Comparison of ENCODE assay signal across 13 mouse cellular contexts in the genomic region with DNA sequence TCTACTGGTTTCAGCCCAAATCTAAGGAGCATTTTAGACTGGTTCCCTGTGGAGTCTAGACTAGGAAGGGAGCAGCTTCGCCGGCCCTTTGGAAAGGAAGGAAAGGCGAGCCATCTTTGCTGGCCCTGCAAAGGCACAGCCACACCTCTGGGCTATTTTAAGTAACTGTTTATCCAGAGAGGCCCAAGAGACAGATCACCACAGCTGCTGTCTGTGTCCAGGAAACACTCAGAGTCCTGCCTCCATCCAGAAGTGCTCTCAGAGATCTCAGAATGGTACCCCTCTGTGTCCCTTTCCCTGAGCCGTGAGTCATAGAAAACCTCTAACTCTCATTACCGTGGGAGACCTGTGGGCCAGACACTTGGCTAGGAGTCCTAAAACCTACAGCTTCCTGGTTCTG. TPM values are rescaled to one million over a fixed set of nuclear protein-coding genes. Genes with fewer than 3 reads are reported as not detected.
DNase-seq lines count a peak whose midpoint lies in the region; ATAC-seq and TF ChIP-seq lines count a peak whose summit lies in the region.
"Had no signal": no experiment of that assay in that cellular context is flagged by ENCODE, and none has a peak within 500 bp of the region (broad histone marks: within the 10 kb centered on the region; RNA-seq: fewer than 3 reads in every experiment).

No protein-coding gene starts in this region.

- WGBS in kidney, embryonic 14.5 days = 19% methylated on average over 5 of the region's 5 CpGs
- 45% methylated on average over 5 of the region's 5 CpGs for WGBS in embryonic facial prominence, embryonic 10.5 days
- 71% methylated on average over 5 of the region's 5 CpGs for WGBS in forebrain, embryonic 14.5 days

- H3K4me2 ChIP-seq in kidney, embryonic 14.5 days (replicated peaks; ENCODE audit: low read depth, low read length) = no peak overlapping the region
- no peak overlapping the region for H3K4me2 ChIP-seq in forebrain, embryonic 14.5 days (ENCODE audit: low read length)

- H3K4me1 ChIP-seq in kidney, embryonic 14.5 days (ENCODE audit: control insufficient read depth, insufficient read depth, low read length) = peaks cover 37% of the 10 kb centered on the region
- H3K4me1 ChIP-seq in embryonic facial prominence, embryonic 10.5 days = peaks cover 62% of the 10 kb centered on the region
- peaks cover 6% of the 10 kb centered on the region; the same call in 1 of the 2 replicates for H3K4me1 ChIP-seq in forebrain, embryonic 14.5 days (ENCODE audit: control insufficient read depth, insufficient read depth, low read length)

- no peak for ATAC-seq in kidney, embryonic 14.5 days (ENCODE audit: low FRiP score, low TSS enrichment)
- ATAC-seq in forebrain, embryonic 14.5 days = no peak
- ATAC-seq: hindbrain, embryonic 16.5 days had no signal

- no peak overlapping the region for H3K9ac ChIP-seq in kidney, embryonic 14.5 days (ENCODE audit: low read depth, low read length)
- H3K9ac ChIP-seq in forebrain, embryonic 14.5 days (ENCODE audit: low read length) = no peak overlapping the region

- H3K4me3 ChIP-seq in kidney, embryonic 14.5 days (ENCODE audit: low read length) = no peak overlapping the region
- no peak overlapping the region for H3K4me3 ChIP-seq in embryonic facial prominence, embryonic 10.5 days
- H3K4me3 ChIP-seq in forebrain, embryonic 14.5 days (ENCODE audit: low read depth, low read length) = no peak overlapping the region
- no peak overlapping the region for H3K4me3 ChIP-seq in layer of hippocampus, adult 2 months
- H3K4me3 ChIP-seq: erythroblast, embryonic 14.5 days had no signal

- H3K27me3 ChIP-seq in kidney, embryonic 14.5 days (ENCODE audit: control insufficient read depth, insufficient read depth, low read length) = no peaks in the 10 kb centered on the region
- no peaks in the 10 kb centered on the region for H3K27me3 ChIP-seq in embryonic facial prominence, embryonic 10.5 days (replicated peaks; ENCODE audit: low read depth, poor library complexity, severe bottlenecking)
- no peaks in the 10 kb centered on the region for H3K27me3 ChIP-seq in forebrain, embryonic 14.5 days (replicated peaks; ENCODE audit: control insufficient read depth, insufficient read depth, low read length)
- H3K27me3 ChIP-seq: CH12.LX had no signal

- intact Hi-C loops in heart, postnatal 10 days (cut with DNase I) = no loop called here

- no peaks in the 10 kb centered on the region for H3K36me3 ChIP-seq in kidney, embryonic 14.5 days (ENCODE audit: control insufficient read depth, insufficient read depth, low read length)
- no peaks in the 10 kb centered on the region for H3K36me3 ChIP-seq in embryonic facial prominence, embryonic 10.5 days (replicated peaks)
- H3K36me3 ChIP-seq in forebrain, embryonic 14.5 days (ENCODE audit: control insufficient read depth, insufficient read depth, low read length) = no peaks in the 10 kb centered on the region

- TF ChIP-seq CTCF in layer of hippocampus, adult 2 months (conservative IDR thresholded peaks at IDR 0.05) = no peak

- H3K27ac ChIP-seq in kidney, embryonic 14.5 days (ENCODE audit: low read depth, low read length) = peak overlapping the region; percentile 62; the same call in 1 of the 2 replicates
- H3K27ac ChIP-seq in embryonic facial prominence, embryonic 10.5 days (replicated peaks) = peak overlapping the region; percentile 70
- H3K27ac ChIP-seq in forebrain, embryonic 14.5 days (ENCODE audit: low read depth, low read length) = no peak overlapping the region
- H3K27ac ChIP-seq in layer of hippocampus, adult 2 months = no peak overlapping the region

- no peaks in the 10 kb centered on the region for H3K9me3 ChIP-seq in kidney, embryonic 14.5 days (ENCODE audit: control insufficient read depth, low read length)
- no peaks in the 10 kb centered on the region for H3K9me3 ChIP-seq in embryonic facial prominence, embryonic 10.5 days
- no peaks in the 10 kb centered on the region for H3K9me3 ChIP-seq in forebrain, embryonic 14.5 days (replicated peaks; ENCODE audit: control insufficient read depth, low read length)

- no peak for DNase-seq in kidney, postnatal 36 days
- DNase-seq in embryonic facial prominence, embryonic 10.5 days (ENCODE audit: low spot score) = no peak
- DNase-seq in heart, postnatal 10 days = peak; percentile 64 to 72
- peak; percentile 48 for DNase-seq in lung, postnatal 36 days
- DNase-seq in forebrain, embryonic 14.5 days (ENCODE audit: low spot score) = no peak
- DNase-seq in layer of hippocampus, postnatal 10 days (ENCODE audit: low spot score in 2 of 2) = no peak
- DNase-seq in layer of hippocampus, adult 2 months (ENCODE audit: low spot score in 2 of 2) = no peak
- DNase-seq: cerebellum, adult 11 months had no signal

RNA-seq across cellular contexts. Expression of a gene that starts 2.3 kb away (rescaled TPM):
- polyA plus RNA-seq in kidney, embryonic 14.5 days (2014; fragmentation: Nextera tagmentation; extraction: Ambion mirVana) = 0.69 and 0.89 TPM in 2 replicates
- polyA plus RNA-seq in embryonic facial prominence, embryonic 10.5 days (2016; fragmentation: Nextera tagmentation; extraction: Ambion mirVana) = 0.61 and 1.2 TPM in 2 replicates
- 100 to 1,000 TPM; 227 to 228 TPM for total RNA-seq in heart, postnatal 10 days (2021)
- polyA plus RNA-seq in forebrain, embryonic 14.5 days (2014; fragmentation: Nextera tagmentation; extraction: Ambion mirVana) = 0.24 and 0.46 TPM in 2 replicates
- total RNA-seq in layer of hippocampus, postnatal 10 days (2021) = under 1 TPM in 1 of 2 experiments, not detected in 1; 0.47 TPM
- total RNA-seq in layer of hippocampus, adult 2 months (2021) = under 1 TPM in 1 of 2 experiments, not detected in 1; 0.33 TPM
- polyA plus RNA-seq: erythroblast, embryonic 14.5 days had no signal

RNA-seq across cellular contexts. Expression of a gene that starts 20.6 kb away (rescaled TPM):
- polyA plus RNA-seq in kidney, embryonic 14.5 days (2014; fragmentation: Nextera tagmentation; extraction: Ambion mirVana) = 82.5 and 101 TPM in 2 replicates
- polyA plus RNA-seq in embryonic facial prominence, embryonic 10.5 days (2016; fragmentation: Nextera tagmentation; extraction: Ambion mirVana) = 87.8 and 89.5 TPM in 2 replicates
- total RNA-seq in heart, postnatal 10 days (2021) = 10 to 100 TPM; 11.5 to 16.4 TPM
- 59.2 and 73.6 TPM in 2 replicates for polyA plus RNA-seq in forebrain, embryonic 14.5 days (2014; fragmentation: Nextera tagmentation; extraction: Ambion mirVana)
- 10 to 100 TPM; 11.9 to 16.2 TPM for total RNA-seq in layer of hippocampus, postnatal 10 days (2021)
- 10 to 100 TPM; 11.1 to 15.1 TPM for total RNA-seq in layer of hippocampus, adult 2 months (2021)

RNA-seq across cellular contexts. Expression of a gene that starts 20.7 kb away (rescaled TPM):
- 16.4 and 26.7 TPM in 2 replicates for polyA plus RNA-seq in kidney, embryonic 14.5 days (2014; fragmentation: Nextera tagmentation; extraction: Ambion mirVana)
- polyA plus RNA-seq in embryonic facial prominence, embryonic 10.5 days (2016; fragmentation: Nextera tagmentation; extraction: Ambion mirVana) = 25.4 and 26.6 TPM in 2 replicates
- total RNA-seq in heart, postnatal 10 days (2021) = 10 to 100 TPM; 22.0 to 29.9 TPM
- polyA plus RNA-seq in forebrain, embryonic 14.5 days (2014; fragmentation: Nextera tagmentation; extraction: Ambion mirVana) = 20.7 and 23.2 TPM in 2 replicates
- total RNA-seq in layer of hippocampus, postnatal 10 days (2021) = 10 to 100 TPM; 33.5 to 38.1 TPM
- total RNA-seq in layer of hippocampus, adult 2 months (2021) = 10 to 100 TPM; 21.4 to 26.7 TPM

RNA-seq across cellular contexts. Expression of a gene that starts 20.9 kb away (rescaled TPM):
- 1.9 TPM in 2 replicates for polyA plus RNA-seq in kidney, embryonic 14.5 days (2014; fragmentation: Nextera tagmentation; extraction: Ambion mirVana)
- 0.24 and 0.45 TPM in 2 replicates for polyA plus RNA-seq in embryonic facial prominence, embryonic 10.5 days (2016; fragmentation: Nextera tagmentation; extraction: Ambion mirVana)
- 1 to 10 TPM in 1 of 2 experiments, not detected in 1; 1.0 TPM for total RNA-seq in heart, postnatal 10 days (2021)
- polyA plus RNA-seq in forebrain, embryonic 14.5 days (2014; fragmentation: Nextera tagmentation; extraction: Ambion mirVana) = 1.6 and 2.6 TPM in 2 replicates
- total RNA-seq in layer of hippocampus, postnatal 10 days (2021) = not detected
- not detected for total RNA-seq in layer of hippocampus, adult 2 months (2021)
- total RNA-seq: CH12.LX had no signal
- polyA plus RNA-seq: testis, adult 2 months had no signal

RNA-seq across cellular contexts. Expression of a gene that starts 24.3 kb away (rescaled TPM):
- polyA plus RNA-seq in kidney, embryonic 14.5 days (2014; fragmentation: Nextera tagmentation; extraction: Ambion mirVana) = 3.5 and 4.7 TPM in 2 replicates
- polyA plus RNA-seq in embryonic facial prominence, embryonic 10.5 days (2016; fragmentation: Nextera tagmentation; extraction: Ambion mirVana) = 0.20 and 0.51 TPM in 2 replicates
- under 1 TPM in 1 of 2 experiments, not detected in 1; 0.72 TPM for total RNA-seq in heart, postnatal 10 days (2021)
- polyA plus RNA-seq in forebrain, embryonic 14.5 days (2014; fragmentation: Nextera tagmentation; extraction: Ambion mirVana) = 0.17 and 0.50 TPM in 2 replicates
- total RNA-seq in layer of hippocampus, postnatal 10 days (2021) = 1 to 10 TPM in 1 of 2 experiments, under 1 TPM in 1; 0.98 to 2.0 TPM
- under 1 TPM; 0.37 to 0.92 TPM for total RNA-seq in layer of hippocampus, adult 2 months (2021)

Comparison
In these comparisons a context has a peak if more than half of its experiments do, and no peak if none do; other contexts are left out.
1. H3K27ac ChIP-seq: peak in kidney, embryonic 14.5 days (single experiment) and embryonic facial prominence, embryonic 10.5 days (single experiment); none in forebrain, embryonic 14.5 days (single experiment) and layer of hippocampus, adult 2 months (single experiment).
2. DNase-seq: peak in heart, postnatal 10 days (2 of 2) and lung, postnatal 36 days (single experiment); none in kidney, postnatal 36 days (0 of 2), embryonic facial prominence, embryonic 10.5 days (single experiment), forebrain, embryonic 14.5 days (single experiment), layer of hippocampus, postnatal 10 days (0 of 2) and layer of hippocampus, adult 2 months (0 of 2).
3. RNA of a gene that starts 2.3 kb away (total RNA-seq): 227 to 228 TPM in heart, postnatal 10 days; 0.47 TPM in layer of hippocampus, postnatal 10 days and 0.33 TPM in layer of hippocampus, adult 2 months; every median in the first group is over 100 times any median in the second.